Mouse (Mus musculus): ENCODE measurements around the gene 4930442H23Rik. TPM values are rescaled to one million over a fixed set of nuclear protein-coding genes. Genes with fewer than 3 reads are reported as not detected.
A peak's percentile ranks its signal among the peaks of the same experiment; 100 is the strongest.
"Not testable (repeated sequence)": the region's sequence is repeated elsewhere in the genome, so short reads cannot be mapped to it uniquely, and the experiment has no call there.

Gene 4930442H23Rik
- polyA plus RNA-seq, 1 experiment from 2014 or later: not detected

DNA sequence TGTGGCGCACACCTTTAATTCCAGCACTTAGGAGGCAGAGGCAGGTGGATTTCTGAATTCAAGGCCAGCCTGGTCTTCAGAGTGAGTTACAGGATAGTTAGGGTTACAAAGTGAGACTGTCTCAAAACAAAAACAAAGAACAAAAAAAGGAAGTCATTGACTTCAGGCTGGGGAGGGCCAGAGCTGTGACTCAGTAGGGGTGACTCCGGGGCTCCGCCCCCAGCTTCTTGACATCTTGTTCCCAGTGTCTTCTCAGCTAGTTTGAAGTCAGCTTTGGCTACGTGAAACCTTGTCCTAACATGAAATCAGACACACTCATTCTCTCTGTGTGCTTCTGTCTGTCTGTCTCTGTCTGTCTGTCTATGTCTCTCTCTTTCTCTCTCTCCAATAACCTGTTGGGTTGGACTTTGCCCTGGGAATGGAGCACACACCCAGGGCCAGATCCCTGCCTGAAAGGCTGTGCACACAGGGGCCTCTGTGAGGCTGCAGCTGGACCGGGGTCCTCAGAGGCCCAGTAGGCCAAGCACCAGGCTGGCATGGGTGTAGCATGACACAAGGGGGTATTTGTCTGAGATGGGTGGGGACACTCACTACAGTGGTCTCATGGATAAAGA, 37.9 kb upstream of the 4930442H23Rik start:
- H3K27ac ChIP-seq (replicated peaks in 1 of 2; ENCODE audit: control insufficient read depth in 1 of 2, insufficient read depth in 1 of 2, low read depth in 2 of 2, low read length in 2 of 2): no peak overlapping the region
- no peak overlapping the region for H3K4me2 ChIP-seq (ENCODE audit: low read length)
- no peaks in the 10 kb centered on the region for H3K9me3 ChIP-seq (ENCODE audit: control insufficient read depth, low read length)
- H3K27me3 ChIP-seq (ENCODE audit: control insufficient read depth, insufficient read depth, low read length): no peaks in the 10 kb centered on the region
- H3K4me3 ChIP-seq (ENCODE audit: control insufficient read depth in 1 of 2, insufficient read depth in 1 of 2, low read depth in 1 of 2, low read length in 2 of 2): no peak overlapping the region
- no peaks in the 10 kb centered on the region for H3K4me1 ChIP-seq (ENCODE audit: control insufficient read depth in 2 of 2, insufficient read depth in 2 of 2, low read length in 2 of 2)
- no peak overlapping the region for H3K9ac ChIP-seq (ENCODE audit: low read length)
- H3K36me3 ChIP-seq (ENCODE audit: control insufficient read depth, insufficient read depth, low read length): no peaks in the 10 kb centered on the region
- ATAC-seq (ENCODE audit: insufficient number of reproducible peaks, insufficient read depth, low FRiP score, low read depth): no peak
- WGBS: 79% methylated on average over 5 of the region's 5 CpGs

DNA sequence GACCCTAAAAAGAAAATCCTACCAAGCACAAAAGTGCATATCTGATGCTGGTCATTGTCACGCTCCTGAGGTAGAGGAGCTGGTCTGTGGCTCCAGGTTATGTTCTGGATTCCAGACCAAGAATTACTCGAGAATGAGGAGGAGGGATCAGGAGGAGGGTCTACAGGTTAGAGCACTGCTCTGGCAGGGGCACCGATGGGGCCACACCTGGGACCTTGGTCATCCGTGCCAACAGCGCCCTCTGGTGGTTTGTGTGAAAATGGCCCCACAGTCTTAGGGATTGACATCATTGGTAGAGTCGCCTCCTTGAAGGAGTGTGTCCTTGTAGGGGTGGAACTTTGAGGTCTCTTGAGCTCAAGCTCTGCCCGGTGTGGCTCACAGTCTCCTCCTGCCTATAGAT, 34.3 kb upstream of the 4930442H23Rik start:
- no peaks in the 10 kb centered on the region for H3K36me3 ChIP-seq (ENCODE audit: control insufficient read depth, insufficient read depth, low read length)
- ATAC-seq (ENCODE audit: insufficient number of reproducible peaks, insufficient read depth, low FRiP score, low read depth): no peak
- no peak overlapping the region for H3K9ac ChIP-seq (ENCODE audit: low read length)
- no peaks in the 10 kb centered on the region for H3K27me3 ChIP-seq (ENCODE audit: control insufficient read depth, insufficient read depth, low read length)
- H3K9me3 ChIP-seq (ENCODE audit: control insufficient read depth, low read length): no peaks in the 10 kb centered on the region
- no peak overlapping the region for H3K4me3 ChIP-seq (ENCODE audit: control insufficient read depth in 1 of 2, insufficient read depth in 1 of 2, low read depth in 1 of 2, low read length in 2 of 2)
- H3K4me2 ChIP-seq (ENCODE audit: low read length): no peak overlapping the region
- H3K4me1 ChIP-seq (ENCODE audit: control insufficient read depth in 2 of 2, insufficient read depth in 2 of 2, low read length in 2 of 2): peaks cover 0 to 2% of the 10 kb centered on the region in 2 experiments; a peak in 1 of 4 replicates
- WGBS: 30% methylated on average over 7 of the region's 7 CpGs
- no peak overlapping the region for H3K27ac ChIP-seq (replicated peaks in 1 of 2; ENCODE audit: control insufficient read depth in 1 of 2, insufficient read depth in 1 of 2, low read depth in 2 of 2, low read length in 2 of 2)

DNA sequence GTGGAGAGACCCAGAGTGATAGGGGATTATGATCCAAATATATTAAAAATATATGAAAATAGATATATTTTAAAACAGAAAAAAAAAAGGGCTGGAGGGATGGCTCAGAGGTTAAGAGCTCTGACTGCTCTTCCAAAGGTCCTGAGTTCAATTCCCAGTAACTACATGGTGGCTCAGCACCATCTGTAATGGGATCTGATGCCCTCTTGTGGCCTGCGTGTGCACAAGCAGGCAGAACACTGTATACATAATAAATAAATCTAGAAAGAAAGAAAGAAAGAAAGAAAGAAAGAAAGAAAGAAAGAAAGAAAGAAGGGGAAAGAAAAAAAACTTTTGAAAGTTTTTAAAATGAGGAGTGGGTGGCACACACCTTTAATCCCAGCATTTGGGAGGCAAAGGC, 33.6 kb upstream of the 4930442H23Rik start:
- not testable (repeated sequence) for H3K27me3 ChIP-seq (ENCODE audit: control insufficient read depth, insufficient read depth, low read length); H3K9me3 ChIP-seq (ENCODE audit: control insufficient read depth, low read length); H3K4me2 ChIP-seq (ENCODE audit: low read length); H3K36me3 ChIP-seq (ENCODE audit: control insufficient read depth, insufficient read depth, low read length); H3K4me1 ChIP-seq (ENCODE audit: control insufficient read depth in 2 of 2, insufficient read depth in 2 of 2, low read length in 2 of 2); H3K9ac ChIP-seq (ENCODE audit: low read length); ATAC-seq (ENCODE audit: insufficient number of reproducible peaks, insufficient read depth, low FRiP score, low read depth); H3K4me3 ChIP-seq (ENCODE audit: control insufficient read depth in 1 of 2, insufficient read depth in 1 of 2, low read depth in 1 of 2, low read length in 2 of 2); H3K27ac ChIP-seq (replicated peaks in 1 of 2; ENCODE audit: control insufficient read depth in 1 of 2, insufficient read depth in 1 of 2, low read depth in 2 of 2, low read length in 2 of 2)
- WGBS: 24% methylated on average over 1 of the region's 1 CpGs

DNA sequence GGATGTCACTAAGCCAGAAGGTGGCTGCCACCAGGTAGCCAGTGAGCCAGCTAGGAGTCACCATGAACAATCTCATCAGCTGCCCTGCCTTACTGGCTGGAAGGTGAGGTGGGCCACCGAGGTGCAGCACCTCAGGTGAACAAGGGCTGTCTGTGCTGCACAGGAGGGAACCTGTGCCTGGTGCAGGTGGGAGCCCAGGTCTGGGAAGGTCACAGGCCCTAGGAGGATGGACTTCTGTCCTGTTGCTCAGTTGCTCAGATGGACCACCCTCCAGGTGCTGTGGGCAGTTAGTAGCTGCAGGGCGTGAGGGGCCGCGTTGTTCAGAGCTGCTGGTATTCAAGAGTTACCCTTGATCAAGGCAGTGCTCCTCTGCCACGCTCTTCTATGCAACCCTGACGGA, 33.2 kb upstream of the 4930442H23Rik start:
- no peak for ATAC-seq (ENCODE audit: insufficient number of reproducible peaks, insufficient read depth, low FRiP score, low read depth)
- peaks cover 0 to 2% of the 10 kb centered on the region in 2 experiments; a peak in 1 of 4 replicates for H3K4me1 ChIP-seq (ENCODE audit: control insufficient read depth in 2 of 2, insufficient read depth in 2 of 2, low read length in 2 of 2)
- H3K9ac ChIP-seq (ENCODE audit: low read length): no peak overlapping the region
- no peak overlapping the region for H3K4me2 ChIP-seq (ENCODE audit: low read length)
- WGBS: 82% methylated on average over 6 of the region's 6 CpGs
- no peak overlapping the region for H3K4me3 ChIP-seq (ENCODE audit: control insufficient read depth in 1 of 2, insufficient read depth in 1 of 2, low read depth in 1 of 2, low read length in 2 of 2)
- no peaks in the 10 kb centered on the region for H3K36me3 ChIP-seq (ENCODE audit: control insufficient read depth, insufficient read depth, low read length)
- H3K27me3 ChIP-seq (ENCODE audit: control insufficient read depth, insufficient read depth, low read length): no peaks in the 10 kb centered on the region
- no peak overlapping the region for H3K27ac ChIP-seq (replicated peaks in 1 of 2; ENCODE audit: control insufficient read depth in 1 of 2, insufficient read depth in 1 of 2, low read depth in 2 of 2, low read length in 2 of 2)
- no peaks in the 10 kb centered on the region for H3K9me3 ChIP-seq (ENCODE audit: control insufficient read depth, low read length)

DNA sequence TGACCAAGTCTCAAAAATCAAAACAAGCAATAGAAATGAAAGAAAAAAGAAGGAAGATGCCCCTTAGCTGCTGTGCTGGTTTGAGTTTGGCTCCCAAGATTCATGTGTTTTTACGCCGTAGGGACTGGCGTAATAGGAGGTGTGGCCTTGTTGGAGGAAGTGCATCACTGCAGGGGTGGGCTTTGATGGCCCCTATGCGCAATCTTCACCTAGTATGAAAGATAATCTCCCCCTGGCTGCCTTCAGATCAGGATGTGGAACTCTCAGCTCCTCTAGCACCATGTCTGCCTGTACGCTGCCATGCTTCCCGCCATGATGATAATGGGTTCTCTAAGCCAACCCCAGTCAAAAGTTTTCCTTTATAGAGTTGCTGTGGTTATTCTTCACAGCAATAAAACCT, 32.6 kb upstream of the 4930442H23Rik start:
- Histone ChIP-seq H3K27ac (replicated peaks in 1 of 2; ENCODE audit: control insufficient read depth in 1 of 2, insufficient read depth in 1 of 2, low read depth in 2 of 2, low read length in 2 of 2) (no peak overlapping the region), H3K36me3 (ENCODE audit: control insufficient read depth, insufficient read depth, low read length) (no peaks in the 10 kb centered on the region), H3K4me3 (ENCODE audit: control insufficient read depth in 1 of 2, insufficient read depth in 1 of 2, low read depth in 1 of 2, low read length in 2 of 2) (no peak overlapping the region), H3K27me3 (ENCODE audit: control insufficient read depth, insufficient read depth, low read length) (no peaks in the 10 kb centered on the region), H3K9me3 (ENCODE audit: control insufficient read depth, low read length) (no peaks in the 10 kb centered on the region), H3K9ac (ENCODE audit: low read length) (no peak overlapping the region), H3K4me2 (ENCODE audit: low read length) (no peak overlapping the region), H3K4me1 (ENCODE audit: control insufficient read depth in 2 of 2, insufficient read depth in 2 of 2, low read length in 2 of 2) (peaks cover 0 to 2% of the 10 kb centered on the region in 2 experiments; a peak in 1 of 4 replicates)
- ATAC-seq (ENCODE audit: insufficient number of reproducible peaks, insufficient read depth, low FRiP score, low read depth): no peak
- 81% methylated on average over 6 of the region's 6 CpGs for WGBS

DNA sequence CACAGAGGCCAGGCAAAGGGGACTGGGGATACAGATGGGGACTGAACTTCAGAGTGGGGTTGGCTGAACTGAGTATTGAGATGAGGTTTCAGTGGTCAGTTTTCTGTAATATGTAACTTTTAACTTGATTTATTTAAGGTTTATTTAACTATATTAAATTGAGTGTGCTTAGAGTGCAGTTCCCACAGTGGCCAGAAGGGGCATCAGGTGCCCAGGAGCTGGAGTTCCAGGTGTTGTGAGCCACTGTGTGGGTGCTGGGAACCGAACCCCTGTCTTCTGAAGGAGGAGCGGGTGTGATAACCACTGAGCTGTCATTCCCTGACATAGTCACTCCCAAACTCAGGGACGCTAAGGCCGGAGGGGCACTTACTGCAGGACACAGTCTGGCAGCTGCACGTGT, 26.5 kb upstream of the 4930442H23Rik start:
- Histone ChIP-seq H3K9me3 (ENCODE audit: control insufficient read depth, low read length) (peaks cover 5% of the 10 kb centered on the region), H3K27ac (replicated peaks in 1 of 2; ENCODE audit: control insufficient read depth in 1 of 2, insufficient read depth in 1 of 2, low read depth in 2 of 2, low read length in 2 of 2) (no peak overlapping the region), H3K36me3 (ENCODE audit: control insufficient read depth, insufficient read depth, low read length) (no peaks in the 10 kb centered on the region), H3K4me1 (ENCODE audit: control insufficient read depth in 2 of 2, insufficient read depth in 2 of 2, low read length in 2 of 2) (no peaks in the 10 kb centered on the region), H3K4me3 (ENCODE audit: control insufficient read depth in 1 of 2, insufficient read depth in 1 of 2, low read depth in 1 of 2, low read length in 2 of 2) (no peak overlapping the region), H3K27me3 (ENCODE audit: control insufficient read depth, insufficient read depth, low read length) (no peaks in the 10 kb centered on the region), H3K4me2 (ENCODE audit: low read length) (no peak overlapping the region), H3K9ac (ENCODE audit: low read length) (no peak overlapping the region)
- no peak for ATAC-seq (ENCODE audit: insufficient number of reproducible peaks, insufficient read depth, low FRiP score, low read depth)
- WGBS: 94% methylated on average over 5 of the region's 5 CpGs

DNA sequence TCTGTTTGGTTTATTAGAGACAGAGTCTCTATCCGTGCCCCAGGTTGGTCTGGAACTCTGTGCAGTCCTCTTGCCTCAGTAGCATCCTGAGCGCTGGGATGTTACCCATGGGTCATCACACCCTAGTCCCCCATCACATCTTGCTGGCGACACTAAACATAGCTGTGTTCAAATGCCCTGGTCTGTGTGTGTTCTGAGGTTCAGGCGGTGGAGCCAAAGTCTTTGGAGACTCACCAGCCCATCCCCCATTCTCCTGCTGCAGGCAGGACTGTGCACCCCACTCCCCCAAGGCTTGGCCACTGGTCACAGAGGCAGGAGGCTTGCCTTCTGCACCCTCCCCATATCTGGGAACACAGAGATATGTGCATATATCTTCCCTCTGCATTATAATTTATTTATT, 20.5 kb upstream of the 4930442H23Rik start:
- H3K27ac ChIP-seq (replicated peaks in 1 of 2; ENCODE audit: control insufficient read depth in 1 of 2, insufficient read depth in 1 of 2, low read depth in 2 of 2, low read length in 2 of 2): peak overlapping the region; percentile 23 to 91; a peak in 3 of 4 replicates
- no peak overlapping the region for H3K4me3 ChIP-seq (ENCODE audit: control insufficient read depth in 1 of 2, insufficient read depth in 1 of 2, low read depth in 1 of 2, low read length in 2 of 2)
- H3K36me3 ChIP-seq (ENCODE audit: control insufficient read depth, insufficient read depth, low read length): no peaks in the 10 kb centered on the region
- no peak overlapping the region for H3K4me2 ChIP-seq (ENCODE audit: low read length)
- peaks cover 39 to 42% of the 10 kb centered on the region in 2 experiments for H3K4me1 ChIP-seq (ENCODE audit: control insufficient read depth in 2 of 2, insufficient read depth in 2 of 2, low read length in 2 of 2)
- ATAC-seq (ENCODE audit: insufficient number of reproducible peaks, insufficient read depth, low FRiP score, low read depth): no peak
- no peak overlapping the region for H3K9ac ChIP-seq (ENCODE audit: low read length)
- 65% methylated on average over 4 of the region's 4 CpGs for WGBS
- H3K27me3 ChIP-seq (ENCODE audit: control insufficient read depth, insufficient read depth, low read length): peaks cover 1% of the 10 kb centered on the region; the same call in 1 of the 2 replicates
- no peaks in the 10 kb centered on the region for H3K9me3 ChIP-seq (ENCODE audit: control insufficient read depth, low read length)

Data from heart, embryonic 14.5 days (tissue).